Mouse (Mus musculus): Measurements from ENCODE around the gene Rbm15b. TPM values are rescaled to one million over a fixed set of nuclear protein-coding genes. Genes with fewer than 3 reads are reported as not detected.

Rbm15b gene
- 18.8 and 20.4 TPM in 2 replicates for polyA plus RNA-seq (2012; rRNA removed)
- 21.3 and 22.3 TPM in 2 replicates for polyA plus RNA-seq (2014; fragmentation: Nextera tagmentation; extraction: Ambion mirVana)

DNA sequence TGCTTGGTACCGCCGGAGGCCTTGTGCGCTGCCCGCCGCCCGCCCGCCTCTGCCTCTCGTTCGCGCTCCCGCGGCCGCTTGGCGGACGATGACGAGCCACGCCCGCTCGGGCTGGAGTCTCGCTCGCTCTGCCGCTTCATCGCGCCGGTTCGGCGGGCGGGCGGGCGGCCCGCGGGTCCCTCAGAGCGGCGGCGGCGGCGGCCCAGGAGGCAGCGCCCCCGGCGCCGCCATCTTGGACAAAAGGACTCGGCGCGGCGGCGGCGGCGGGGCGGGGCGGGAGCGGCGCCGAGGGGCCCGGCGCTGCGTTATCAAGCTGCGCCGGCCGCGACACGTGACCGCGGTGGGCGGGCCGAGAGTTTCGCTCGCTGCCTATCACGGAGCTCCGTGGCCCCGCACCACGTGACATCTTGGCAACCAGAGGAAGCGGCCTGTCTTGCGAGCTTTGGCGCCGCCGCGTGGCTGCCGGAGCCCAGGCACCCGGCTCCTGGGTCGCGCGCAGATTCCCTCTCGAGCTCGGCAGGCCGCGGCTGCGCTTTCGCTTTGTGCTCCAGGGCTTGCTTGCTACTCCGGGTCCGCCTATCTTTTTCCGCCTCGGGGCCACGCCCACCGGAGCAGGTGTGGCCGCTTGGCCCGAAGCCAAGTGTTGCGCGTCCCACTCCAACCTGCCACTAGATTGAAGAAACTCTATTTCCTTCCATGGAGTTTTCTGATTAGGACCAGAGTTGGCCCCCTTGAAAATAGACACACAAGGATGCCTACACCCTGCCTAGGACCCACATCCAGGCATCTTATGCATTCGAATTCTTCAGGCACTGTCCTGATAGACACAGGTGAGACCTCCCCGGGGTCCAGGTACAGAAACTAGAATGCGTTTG lies at the start of gene Rbm15b:
Rbm15b (minus strand) TSS at position 601 of the 875 bp plus-strand sequence.
- Histone ChIP-seq H3K36me3 (ENCODE audit: control insufficient read depth, insufficient read depth, low read length) (peaks cover 63% of the 10 kb centered on the region), H3K4me1 (ENCODE audit: control insufficient read depth, insufficient read depth, low read length) (peaks cover 34% of the 10 kb centered on the region), H3K27me3 (ENCODE audit: control insufficient read depth, insufficient read depth, low read length) (no peaks in the 10 kb centered on the region), H3K9me3 (ENCODE audit: control insufficient read depth, low read length) (no peaks in the 10 kb centered on the region), H3K4me3 (replicated peaks; ENCODE audit: low read length) (peak within 1 kb of the TSS; percentile 93), H3K4me2 (replicated peaks; ENCODE audit: low read depth, low read length, severe bottlenecking) (peak within 1 kb of the TSS; percentile 95), H3K9ac (ENCODE audit: low read depth, low read length, severe bottlenecking) (peak within 1 kb of the TSS; percentile 98), H3K27ac (replicated peaks; ENCODE audit: low read depth, low read length) (peak within 1 kb of the TSS; percentile 86)
- DNase-seq (ENCODE audit: low spot score) (peak; percentile 99), ATAC-seq (ENCODE audit: low FRiP score, low read depth) (peak; percentile 80)
- WGBS, result 3% methylated on average over 65 of the region's 101 CpGs
- TF ChIP-seq POLR2A (IDR thresholded peaks at IDR 0.05; ENCODE audit: borderline replicate concordance, extremely low read depth, insufficient read depth, insufficient read length), result no peak

DNA sequence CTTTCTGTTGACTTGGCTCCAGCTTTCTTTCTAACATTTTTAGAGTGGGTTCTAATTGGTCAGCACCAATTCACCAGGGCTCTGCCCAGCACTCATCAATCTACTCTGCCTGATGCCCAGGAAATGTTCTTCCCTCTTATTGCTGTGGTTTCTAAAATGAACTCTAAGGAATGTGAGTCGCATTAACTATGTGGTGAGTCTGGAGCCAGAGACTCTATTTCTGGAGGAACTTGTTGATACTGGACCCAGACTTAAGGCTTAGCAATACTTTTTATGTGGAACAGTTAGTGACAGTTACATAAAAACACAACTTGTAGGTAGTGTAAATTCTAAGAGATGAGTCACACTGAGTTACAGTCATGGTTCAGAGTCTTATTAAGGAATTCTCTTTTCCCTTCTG lies 47.8 kb upstream of the Rbm15b start:
- no peak for TF ChIP-seq POLR2A (IDR thresholded peaks at IDR 0.05; ENCODE audit: borderline replicate concordance, extremely low read depth, insufficient read depth, insufficient read length)
- no peak overlapping the region for H3K4me2 ChIP-seq (replicated peaks; ENCODE audit: low read depth, low read length, severe bottlenecking)
- WGBS, result 85% methylated on average over 1 of the region's 1 CpGs
- no peak for ATAC-seq (ENCODE audit: low FRiP score, low read depth)
- H3K27ac ChIP-seq (replicated peaks; ENCODE audit: low read depth, low read length), result no peak overlapping the region
- no peak for DNase-seq (ENCODE audit: low spot score)
- H3K9ac ChIP-seq (ENCODE audit: low read depth, low read length, severe bottlenecking), result no peak overlapping the region
- H3K27me3 ChIP-seq (ENCODE audit: control insufficient read depth, insufficient read depth, low read length), result no peaks in the 10 kb centered on the region
- no peaks in the 10 kb centered on the region for H3K9me3 ChIP-seq (ENCODE audit: control insufficient read depth, low read length)
- H3K4me1 ChIP-seq (ENCODE audit: control insufficient read depth, insufficient read depth, low read length), result no peaks in the 10 kb centered on the region
- no peak overlapping the region for H3K4me3 ChIP-seq (replicated peaks; ENCODE audit: low read length)
- H3K36me3 ChIP-seq (ENCODE audit: control insufficient read depth, insufficient read depth, low read length), result no peaks in the 10 kb centered on the region

- no peaks in the 10 kb centered on the region for H3K27me3 ChIP-seq (ENCODE audit: control insufficient read depth, insufficient read depth, low read length)
These were observed 27.6 kb upstream of the Rbm15b start for GRCm38 (mm10) chr9:106914878-106915277.

DNA sequence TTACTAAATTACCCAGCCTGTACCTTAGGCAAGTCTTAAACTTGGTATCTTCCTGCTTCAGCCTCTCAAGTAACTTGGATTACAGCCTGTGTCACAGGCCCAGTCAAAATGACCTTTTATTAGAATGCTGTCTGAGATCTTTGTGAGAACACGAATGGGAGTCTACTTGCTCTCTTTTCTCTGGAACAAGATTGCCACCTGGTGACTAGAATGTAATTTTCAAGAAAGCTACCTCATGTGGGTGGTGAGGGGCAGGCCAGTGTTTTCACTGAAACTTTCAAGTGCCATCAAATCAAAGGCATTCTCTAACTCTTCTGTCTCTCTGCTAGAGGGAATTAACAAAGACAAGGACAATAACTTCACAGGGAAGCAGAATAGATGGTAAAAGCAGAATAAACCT lies 26.5 kb upstream of the Rbm15b start:
- TF ChIP-seq POLR2A (IDR thresholded peaks at IDR 0.05; ENCODE audit: borderline replicate concordance, extremely low read depth, insufficient read depth, insufficient read length), result no peak
- Histone ChIP-seq H3K27ac (replicated peaks; ENCODE audit: low read depth, low read length) (no peak overlapping the region), H3K27me3 (ENCODE audit: control insufficient read depth, insufficient read depth, low read length) (no peaks in the 10 kb centered on the region), H3K9ac (ENCODE audit: low read depth, low read length, severe bottlenecking) (no peak overlapping the region), H3K4me2 (replicated peaks; ENCODE audit: low read depth, low read length, severe bottlenecking) (no peak overlapping the region), H3K4me1 (ENCODE audit: control insufficient read depth, insufficient read depth, low read length) (no peaks in the 10 kb centered on the region; the same call in 1 of the 2 replicates), H3K36me3 (ENCODE audit: control insufficient read depth, insufficient read depth, low read length) (no peaks in the 10 kb centered on the region), H3K4me3 (replicated peaks; ENCODE audit: low read length) (no peak overlapping the region), H3K9me3 (ENCODE audit: control insufficient read depth, low read length) (no peaks in the 10 kb centered on the region)
- DNase-seq (ENCODE audit: low spot score), result no peak
- no peak for ATAC-seq (ENCODE audit: low FRiP score, low read depth)
- 5% methylated on average over 1 of the region's 1 CpGs for WGBS

More at GRCm38 (mm10) chr9:106914878-106915277, 27.6 kb upstream of the Rbm15b start:
- Histone ChIP-seq H3K4me3 (replicated peaks; ENCODE audit: low read length) (no peak overlapping the region), H3K4me2 (replicated peaks; ENCODE audit: low read depth, low read length, severe bottlenecking) (no peak overlapping the region), H3K9ac (ENCODE audit: low read depth, low read length, severe bottlenecking) (no peak overlapping the region), H3K27ac (replicated peaks; ENCODE audit: low read depth, low read length) (no peak overlapping the region), H3K9me3 (ENCODE audit: control insufficient read depth, low read length) (no peaks in the 10 kb centered on the region), H3K36me3 (ENCODE audit: control insufficient read depth, insufficient read depth, low read length) (no peaks in the 10 kb centered on the region), H3K4me1 (ENCODE audit: control insufficient read depth, insufficient read depth, low read length) (no peaks in the 10 kb centered on the region)
- ATAC-seq (ENCODE audit: low FRiP score, low read depth) (no peak), DNase-seq (ENCODE audit: low spot score) (no peak)
- TF ChIP-seq POLR2A (IDR thresholded peaks at IDR 0.05; ENCODE audit: borderline replicate concordance, extremely low read depth, insufficient read depth, insufficient read length), result no peak
- 85% methylated on average over 6 of the region's 6 CpGs for WGBS

GRCm38 (mm10) chr9:106911624-106912023 lies 24.4 kb upstream of the Rbm15b start:
- no peak overlapping the region for H3K4me3 ChIP-seq (replicated peaks; ENCODE audit: low read length)
- 71% methylated on average over 1 of the region's 1 CpGs for WGBS
- no peak for TF ChIP-seq POLR2A (IDR thresholded peaks at IDR 0.05; ENCODE audit: borderline replicate concordance, extremely low read depth, insufficient read depth, insufficient read length)

More at GRCm38 (mm10) chr9:106911624-106912023, 24.4 kb upstream of the Rbm15b start:
- no peaks in the 10 kb centered on the region for H3K9me3 ChIP-seq (ENCODE audit: control insufficient read depth, low read length)
- no peak overlapping the region for H3K9ac ChIP-seq (ENCODE audit: low read depth, low read length, severe bottlenecking)
- no peak for DNase-seq (ENCODE audit: low spot score)
- H3K4me2 ChIP-seq (replicated peaks; ENCODE audit: low read depth, low read length, severe bottlenecking), result no peak overlapping the region
- H3K27ac ChIP-seq (replicated peaks; ENCODE audit: low read depth, low read length), result no peak overlapping the region
- no peak for ATAC-seq (ENCODE audit: low FRiP score, low read depth)
- no peaks in the 10 kb centered on the region for H3K27me3 ChIP-seq (ENCODE audit: control insufficient read depth, insufficient read depth, low read length)
- no peaks in the 10 kb centered on the region; the same call in 1 of the 2 replicates for H3K4me1 ChIP-seq (ENCODE audit: control insufficient read depth, insufficient read depth, low read length)
- H3K36me3 ChIP-seq (ENCODE audit: control insufficient read depth, insufficient read depth, low read length), result no peaks in the 10 kb centered on the region

All from limb, embryonic 14.5 days (tissue).